Mouse (Mus musculus): Measurements from ENCODE around the gene Cradd. TPM values are rescaled to one million over a fixed set of nuclear protein-coding genes. Genes with fewer than 3 reads are reported as not detected.

The Cradd gene
- total and polyA plus RNA-seq, 3 experiments: 1.9 to 9.0 TPM; not detected in 1

DNA sequence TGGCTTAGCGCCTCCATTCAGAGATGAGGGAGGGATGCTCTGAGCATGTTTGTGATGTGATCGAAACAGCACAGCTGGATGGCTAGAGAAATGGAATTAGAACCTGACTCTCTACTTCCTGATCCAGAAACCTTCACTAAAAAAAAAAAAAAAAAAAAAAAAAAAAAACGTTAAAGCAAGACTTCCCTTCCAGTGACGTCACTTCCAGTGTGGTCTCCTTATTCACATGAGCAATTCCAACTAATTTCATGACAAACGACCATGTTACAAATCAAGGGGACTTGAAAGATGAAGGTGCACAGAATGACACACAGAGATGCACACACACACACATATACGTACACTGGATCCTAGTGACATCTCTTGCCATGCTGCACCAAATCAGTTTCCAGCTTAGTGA lies 25.4 kb downstream of the Cradd start:
- H3K27ac ChIP-seq (ENCODE audit: control insufficient read depth, low read depth, low read length): no peak overlapping the region

DNA sequence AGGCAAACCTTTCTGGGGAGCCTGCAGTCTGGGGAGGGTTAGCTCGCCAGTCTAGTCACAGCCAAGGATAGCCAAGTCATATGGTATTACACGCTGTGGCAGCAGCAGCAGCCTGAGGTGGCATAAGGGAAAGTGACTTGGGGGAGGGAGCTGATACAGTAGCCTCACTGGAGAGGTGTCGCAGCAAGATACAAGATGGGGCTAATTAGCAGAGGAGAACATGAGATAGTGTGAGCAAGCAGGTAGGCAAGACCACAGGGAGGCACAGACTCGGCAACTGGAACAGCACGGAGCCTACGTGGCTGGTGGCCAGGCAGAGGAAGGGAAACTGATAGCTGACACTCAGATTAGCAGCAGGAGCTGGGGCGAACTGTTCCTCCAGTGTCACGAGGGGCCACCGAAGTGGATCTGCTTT lies 26.2 kb downstream of the Cradd start:
- peak overlapping the region; percentile 48 for H3K27ac ChIP-seq (ENCODE audit: control insufficient read depth, low read depth, low read length)
- H3K4me3 ChIP-seq (ENCODE audit: control insufficient read depth in 1 of 2, insufficient read depth in 1 of 2, low read depth in 2 of 2, low read length in 2 of 2): peak overlapping the region; percentile 18 to 38; a peak in 2 of 4 replicates
- TF ChIP-seq POLR2AphosphoS5 (IDR thresholded peaks at IDR 0.05; ENCODE audit: borderline replicate concordance, low read depth, low read length): no peak
- peak; percentile 69; the same call in 1 of the 2 replicates for TF ChIP-seq USF1 (IDR thresholded peaks at IDR 0.05; ENCODE audit: low read depth, low read length)
- TF ChIP-seq TCF12 (IDR thresholded peaks at IDR 0.05; ENCODE audit: low read depth, low read length): peak; percentile 75
- no peak for TF ChIP-seq SMC3 (IDR thresholded peaks at IDR 0.05; ENCODE audit: low read depth, low read length)
- peak; percentile 50 for TF ChIP-seq MAX (IDR thresholded peaks at IDR 0.05; ENCODE audit: low read length)
- TF ChIP-seq MXI1 (IDR thresholded peaks at IDR 0.05; ENCODE audit: low read depth, low read length): peak; percentile 45; the same call in 1 of the 2 replicates
- no peak for TF ChIP-seq MEF2A (IDR thresholded peaks at IDR 0.05; ENCODE audit: extremely low read depth, insufficient replicate concordance, low read depth, low read length, poor library complexity, severe bottlenecking)
- 0 out of 2 replicates have a peak, but pooled peaks have one; percentile 10 for TF ChIP-seq ELF1 (IDR thresholded peaks at IDR 0.05; ENCODE audit: low read depth, low read length)
- no peak for TF ChIP-seq POLR2A (IDR thresholded peaks at IDR 0.05; ENCODE audit: control insufficient read depth in 1 of 2, insufficient read depth in 1 of 2, low read depth in 1 of 2, low read length in 2 of 2, poor library complexity in 1 of 2)
- TF ChIP-seq TBP (IDR thresholded peaks at IDR 0.05; ENCODE audit: low read depth, low read length): 0 out of 2 replicates have a peak, but pooled peaks have one; percentile 45
- no peak for TF ChIP-seq CHD1 (IDR thresholded peaks at IDR 0.05; ENCODE audit: low read depth, low read length)
- TF ChIP-seq TAL1 (IDR thresholded peaks at IDR 0.05; ENCODE audit: low read length): peak; percentile 62
- no peak for TF ChIP-seq UBTF (IDR thresholded peaks at IDR 0.05; ENCODE audit: borderline replicate concordance, insufficient read depth, low read depth, low read length)
- TF ChIP-seq RCOR1 (IDR thresholded peaks at IDR 0.05; ENCODE audit: low read depth, low read length): peak; percentile 71
- TF ChIP-seq HCFC1 (IDR thresholded peaks at IDR 0.05; ENCODE audit: low read depth, low read length): no peak
- TF ChIP-seq MYC (IDR thresholded peaks at IDR 0.05; ENCODE audit: low read depth, low read length): no peak
- TF ChIP-seq RAD21 (IDR thresholded peaks at IDR 0.05; ENCODE audit: low read depth, low read length): no peak
- no peak for TF ChIP-seq NRF1 (IDR thresholded peaks at IDR 0.05; ENCODE audit: insufficient read depth, low read depth, low read length, poor library complexity, severe bottlenecking)
- no peak for TF ChIP-seq MAZ (IDR thresholded peaks at IDR 0.05; ENCODE audit: low read depth, low read length)
- TF ChIP-seq CTCF (IDR thresholded peaks at IDR 0.05 in 2 of 3, conservative IDR thresholded peaks at IDR 0.05 in 1 of 3; ENCODE audit: control insufficient read depth in 1 of 3, insufficient read depth in 1 of 3, low read depth in 2 of 3, low read length in 3 of 3, poor library complexity in 1 of 3, severe bottlenecking in 1 of 3): no peak
- no peak for TF ChIP-seq SIN3A (IDR thresholded peaks at IDR 0.05; ENCODE audit: low read length)
- TF ChIP-seq E2F4 (IDR thresholded peaks at IDR 0.05; ENCODE audit: borderline replicate concordance, low read depth, low read length): no peak
- TF ChIP-seq MYB (IDR thresholded peaks at IDR 0.05; ENCODE audit: low read depth, low read length): peak; percentile 28; the same call in 1 of the 2 replicates
- no peak for TF ChIP-seq GABPA (IDR thresholded peaks at IDR 0.05; ENCODE audit: low read depth, low read length)
- TF ChIP-seq NELFE (IDR thresholded peaks at IDR 0.05; ENCODE audit: low read depth, low read length): 0 out of 2 replicates have a peak, but pooled peaks have one; percentile 26
- TF ChIP-seq ETS1 (IDR thresholded peaks at IDR 0.05; ENCODE audit: low read depth, low read length): peak; percentile 74
- no peak; the same call in 1 of the 2 replicates for TF ChIP-seq KAT2A (conservative IDR thresholded peaks at IDR 0.05; ENCODE audit: low read depth, low read length)
- no peak for TF ChIP-seq ZMIZ1 (IDR thresholded peaks at IDR 0.05; ENCODE audit: low read depth, low read length)
- TF ChIP-seq CHD2 (IDR thresholded peaks at IDR 0.05; ENCODE audit: low read length): no peak
- TF ChIP-seq JUND (IDR thresholded peaks at IDR 0.05; ENCODE audit: low read depth, low read length): no peak
- TF ChIP-seq ZKSCAN1 (IDR thresholded peaks at IDR 0.05; ENCODE audit: low read depth, low read length): no peak

More for the DNA sequence above, 25.4 kb downstream of the Cradd start:
- no peaks in the 10 kb centered on the region for H3K9me3 ChIP-seq (replicated peaks; ENCODE audit: insufficient read depth, low read length)
- H3K9ac ChIP-seq (ENCODE audit: control insufficient read depth, low read depth, low read length, poor library complexity, severe bottlenecking): no peak overlapping the region
- H3K36me3 ChIP-seq (ENCODE audit: control insufficient read depth in 1 of 2, insufficient read depth in 2 of 2, low read length in 2 of 2): peaks cover 0 to 9% of the 10 kb centered on the region in 2 experiments; a peak in 2 of 4 replicates
- no peak for DNase-seq (ENCODE audit: low read depth, low spot score)
- no peaks in the 10 kb centered on the region for H3K79me2 ChIP-seq (ENCODE audit: control insufficient read depth, insufficient read depth, low read length, poor library complexity)
- H3K27me3 ChIP-seq (ENCODE audit: control insufficient read depth in 1 of 2, insufficient read depth in 2 of 2, low read length in 2 of 2): no peaks in the 10 kb centered on the region
- TF ChIP-seq ZNF384 (IDR thresholded peaks at IDR 0.05; ENCODE audit: low read depth, low read length) (peak; percentile 74; the same call in 1 of the 2 replicates), UBTF (IDR thresholded peaks at IDR 0.05; ENCODE audit: borderline replicate concordance, insufficient read depth, low read depth, low read length) (no peak)
- H3K4me3 ChIP-seq (ENCODE audit: control insufficient read depth in 1 of 2, insufficient read depth in 1 of 2, low read depth in 2 of 2, low read length in 2 of 2): no peak overlapping the region
- H3K4me1 ChIP-seq (ENCODE audit: control insufficient read depth in 1 of 2, insufficient read depth in 2 of 2, low read length in 2 of 2): peaks cover 18 to 25% of the 10 kb centered on the region in 2 experiments

More for the DNA sequence above, 26.2 kb downstream of the Cradd start:
- H3K27me3 ChIP-seq (ENCODE audit: control insufficient read depth in 1 of 2, insufficient read depth in 2 of 2, low read length in 2 of 2): no peaks in the 10 kb centered on the region
- peaks cover 20 to 25% of the 10 kb centered on the region in 2 experiments for H3K4me1 ChIP-seq (ENCODE audit: control insufficient read depth in 1 of 2, insufficient read depth in 2 of 2, low read length in 2 of 2)
- H3K36me3 ChIP-seq (ENCODE audit: control insufficient read depth in 1 of 2, insufficient read depth in 2 of 2, low read length in 2 of 2): peaks cover 0 to 9% of the 10 kb centered on the region in 2 experiments; a peak in 2 of 4 replicates
- H3K9me3 ChIP-seq (replicated peaks; ENCODE audit: insufficient read depth, low read length): no peaks in the 10 kb centered on the region
- H3K79me2 ChIP-seq (ENCODE audit: control insufficient read depth, insufficient read depth, low read length, poor library complexity): no peaks in the 10 kb centered on the region
- DNase-seq (ENCODE audit: low read depth, low spot score): peak; percentile 84
- H3K9ac ChIP-seq (ENCODE audit: control insufficient read depth, low read depth, low read length, poor library complexity, severe bottlenecking): peak overlapping the region; percentile 18; the same call in 1 of the 2 replicates
